In genomic region chr9:65162711-65163639, GRCm38 (mm10) we compare ENCODE assay signal across 8 mouse cellular contexts. TPM values are rescaled to one million over a fixed set of nuclear protein-coding genes. Genes with fewer than 3 reads are reported as not detected.
DNase-seq lines count a peak whose midpoint lies in the region; ATAC-seq lines count a peak whose summit lies in the region.

No protein-coding gene starts in this region.

- under 1% methylated on average over 69 of the region's 69 CpGs for WGBS in kidney, embryonic 14.5 days
- WGBS in forebrain, embryonic 11.5 days: under 1% methylated on average over 61 of the region's 69 CpGs
- under 1% methylated on average over 67 of the region's 69 CpGs for WGBS in limb, embryonic 10.5 days

- peak overlapping the region; percentile 86 for H3K4me2 ChIP-seq in kidney, embryonic 14.5 days (replicated peaks; ENCODE audit: low read depth, low read length)
- H3K4me2 ChIP-seq in forebrain, embryonic 11.5 days (ENCODE audit: low read depth, low read length, severe bottlenecking): peak overlapping the region; percentile 51

- peak; percentile 73 for ATAC-seq in kidney, embryonic 14.5 days (ENCODE audit: low FRiP score, low TSS enrichment)
- ATAC-seq in forebrain, embryonic 11.5 days (replicated peaks; ENCODE audit: low FRiP score): peak; percentile 92
- ATAC-seq in monocyte, adult 5-6 weeks (replicated peaks; ENCODE audit: insufficient number of reproducible peaks, low FRiP score, low TSS enrichment, poor library complexity, severe bottlenecking): no peak

- H3K9ac ChIP-seq in kidney, embryonic 14.5 days (ENCODE audit: low read depth, low read length): peak overlapping the region; percentile 57
- H3K9ac ChIP-seq in forebrain, embryonic 11.5 days (ENCODE audit: low read length): peak overlapping the region; percentile 50

- H3K27me3 ChIP-seq in kidney, embryonic 14.5 days (ENCODE audit: control insufficient read depth, insufficient read depth, low read length): 0 out of 2 replicates have a peak, but pooled peaks cover 4% of the 10 kb centered on the region
- H3K27me3 ChIP-seq in forebrain, embryonic 11.5 days (ENCODE audit: control insufficient read depth, insufficient read depth, low read length): no peaks in the 10 kb centered on the region
- H3K27me3 ChIP-seq in limb, embryonic 10.5 days (ENCODE audit: low read depth, poor library complexity, severe bottlenecking): no peaks in the 10 kb centered on the region

- 0 out of 2 replicates have a peak, but pooled peaks cover 2% of the 10 kb centered on the region for H3K9me3 ChIP-seq in kidney, embryonic 14.5 days (ENCODE audit: control insufficient read depth, low read length)
- no peaks in the 10 kb centered on the region for H3K9me3 ChIP-seq in forebrain, embryonic 11.5 days (ENCODE audit: control insufficient read depth, low read length)
- no peaks in the 10 kb centered on the region for H3K9me3 ChIP-seq in limb, embryonic 10.5 days (replicated peaks)

- H3K36me3 ChIP-seq in kidney, embryonic 14.5 days (ENCODE audit: control insufficient read depth, insufficient read depth, low read length): no peaks in the 10 kb centered on the region
- no peaks in the 10 kb centered on the region; the same call in 1 of the 2 replicates for H3K36me3 ChIP-seq in forebrain, embryonic 11.5 days (ENCODE audit: control insufficient read depth, insufficient read depth, low read length)
- peaks cover 46% of the 10 kb centered on the region for H3K36me3 ChIP-seq in limb, embryonic 10.5 days

- H3K4me1 ChIP-seq in kidney, embryonic 14.5 days (ENCODE audit: control insufficient read depth, insufficient read depth, low read length): peaks cover 21% of the 10 kb centered on the region
- peaks cover 52% of the 10 kb centered on the region for H3K4me1 ChIP-seq in forebrain, embryonic 11.5 days (replicated peaks; ENCODE audit: control insufficient read depth, insufficient read depth, low read length)
- H3K4me1 ChIP-seq in limb, embryonic 10.5 days: peaks cover 94% of the 10 kb centered on the region

- DNase-seq in kidney, adult 18-20 months: no peak
- DNase-seq in adrenal gland, postnatal 25 days: peak; percentile 37
- DNase-seq in forebrain, embryonic 11.5 days (ENCODE audit: low spot score): peak; percentile 96
- peak; percentile 87 for DNase-seq in limb, embryonic 10.5 days (ENCODE audit: low spot score)
- peak; percentile 72 for DNase-seq in retina, embryonic 14.5 days (ENCODE audit: low spot score)
- DNase-seq in cerebellum, adult 11 months: no peak

- peak overlapping the region; percentile 43 for H3K4me3 ChIP-seq in kidney, embryonic 14.5 days (ENCODE audit: low read length)
- H3K4me3 ChIP-seq in forebrain, embryonic 11.5 days (ENCODE audit: low read depth, low read length): peak overlapping the region; percentile 30
- peak overlapping the region; percentile 54 for H3K4me3 ChIP-seq in limb, embryonic 10.5 days

- H3K27ac ChIP-seq in kidney, embryonic 14.5 days (ENCODE audit: low read depth, low read length): no peak overlapping the region
- H3K27ac ChIP-seq in forebrain, embryonic 11.5 days (ENCODE audit: low read depth, low read length): peak overlapping the region; percentile 92
- H3K27ac ChIP-seq in limb, embryonic 10.5 days: peak overlapping the region; percentile 96

RNA-seq across cellular contexts. Expression of gene Igdcc3, which starts 22.0 kb away (rescaled TPM):
- 4.5 and 6.1 TPM in 2 replicates for polyA plus RNA-seq in kidney, embryonic 14.5 days (2014; fragmentation: Nextera tagmentation; extraction: Ambion mirVana)
- 1.2 and 1.3 TPM in 2 replicates for total RNA-seq in adrenal gland, postnatal 25 days (2021)
- polyA plus RNA-seq in forebrain, embryonic 11.5 days (2014; fragmentation: Nextera tagmentation; extraction: Ambion mirVana): 81.2 and 83.8 TPM in 2 replicates
- 230 and 420 TPM in 2 replicates for polyA plus RNA-seq in limb, embryonic 10.5 days (2016; fragmentation: Nextera tagmentation; extraction: Ambion mirVana)
- not detected in 3 replicates for total RNA-seq in monocyte, adult 5-6 weeks (2017)

RNA-seq across cellular contexts. Expression of gene Parp16, which starts 32.2 kb away (rescaled TPM):
- 4.7 and 7.9 TPM in 2 replicates for polyA plus RNA-seq in kidney, embryonic 14.5 days (2014; fragmentation: Nextera tagmentation; extraction: Ambion mirVana)
- total RNA-seq in adrenal gland, postnatal 25 days (2021): 26.8 and 26.9 TPM in 2 replicates
- 5.4 and 6.6 TPM in 2 replicates for polyA plus RNA-seq in forebrain, embryonic 11.5 days (2014; fragmentation: Nextera tagmentation; extraction: Ambion mirVana)
- 8.7 and 9.0 TPM in 2 replicates for polyA plus RNA-seq in limb, embryonic 10.5 days (2016; fragmentation: Nextera tagmentation; extraction: Ambion mirVana)
- 1.9 to 3.1 TPM (median 2.3 TPM) in 3 replicates for total RNA-seq in monocyte, adult 5-6 weeks (2017)

Comparison
In these comparisons a context has a peak if more than half of its experiments do, and no peak if none do; other contexts are left out.
1. DNase-seq: peak in adrenal gland, postnatal 25 days (single experiment), forebrain, embryonic 11.5 days (single experiment), limb, embryonic 10.5 days (single experiment) and retina, embryonic 14.5 days (single experiment); none in kidney, adult 18-20 months (single experiment) and cerebellum, adult 11 months (single experiment).
2. RNA of gene Igdcc3, which starts 22.0 kb away (polyA plus RNA-seq): 230 to 420 TPM in limb, embryonic 10.5 days and 81.2 to 83.8 TPM in forebrain, embryonic 11.5 days; 4.5 to 6.1 TPM in kidney, embryonic 14.5 days; every median in the first group is over 10 times any median in the second.
3. Peak in every context shown above with its lines, with median percentiles within 50 percentile points of each other: H3K4me3 ChIP-seq.